Mouse (Mus musculus) gastrocnemius, postnatal 4 days (tissue): ENCODE measurements at regions not wholly inside any gene's neighbourhood (a gene's known extent, or its start where the extent isn't known, plus 50 kb on each side); places are given as distances from the start of the nearest gene placed in this dataset.

Experiments
- DNase-seq, 2 experiments: peaks; one replicate each; pipeline ENCODE4 v3.0.0; 2021 to 2022; ENCODE audit warnings: low spot score in 2 of 2, mixed read lengths in 2 of 2

DNA sequence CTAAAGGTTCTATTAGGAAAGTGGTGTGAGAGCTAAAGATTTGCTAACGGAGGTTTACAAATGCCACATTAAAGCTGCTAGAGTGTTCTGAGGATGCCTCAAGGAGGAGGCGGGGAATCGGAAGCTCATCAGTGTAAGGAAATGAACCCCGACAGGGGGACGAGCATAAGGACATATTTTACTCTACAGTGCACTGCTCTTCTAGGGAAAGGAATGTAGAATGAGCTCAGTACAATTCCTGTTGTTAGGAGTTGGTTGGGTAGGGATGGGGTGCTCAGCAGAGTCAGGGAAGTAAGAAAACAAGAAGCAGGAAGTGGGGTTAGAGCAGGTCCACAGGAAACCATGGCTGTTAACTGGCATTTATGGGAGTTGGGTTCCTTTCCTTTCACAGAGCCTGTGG lies 54.6 kb downstream of the Mex3b start:
- DNase-seq: no peak

DNA sequence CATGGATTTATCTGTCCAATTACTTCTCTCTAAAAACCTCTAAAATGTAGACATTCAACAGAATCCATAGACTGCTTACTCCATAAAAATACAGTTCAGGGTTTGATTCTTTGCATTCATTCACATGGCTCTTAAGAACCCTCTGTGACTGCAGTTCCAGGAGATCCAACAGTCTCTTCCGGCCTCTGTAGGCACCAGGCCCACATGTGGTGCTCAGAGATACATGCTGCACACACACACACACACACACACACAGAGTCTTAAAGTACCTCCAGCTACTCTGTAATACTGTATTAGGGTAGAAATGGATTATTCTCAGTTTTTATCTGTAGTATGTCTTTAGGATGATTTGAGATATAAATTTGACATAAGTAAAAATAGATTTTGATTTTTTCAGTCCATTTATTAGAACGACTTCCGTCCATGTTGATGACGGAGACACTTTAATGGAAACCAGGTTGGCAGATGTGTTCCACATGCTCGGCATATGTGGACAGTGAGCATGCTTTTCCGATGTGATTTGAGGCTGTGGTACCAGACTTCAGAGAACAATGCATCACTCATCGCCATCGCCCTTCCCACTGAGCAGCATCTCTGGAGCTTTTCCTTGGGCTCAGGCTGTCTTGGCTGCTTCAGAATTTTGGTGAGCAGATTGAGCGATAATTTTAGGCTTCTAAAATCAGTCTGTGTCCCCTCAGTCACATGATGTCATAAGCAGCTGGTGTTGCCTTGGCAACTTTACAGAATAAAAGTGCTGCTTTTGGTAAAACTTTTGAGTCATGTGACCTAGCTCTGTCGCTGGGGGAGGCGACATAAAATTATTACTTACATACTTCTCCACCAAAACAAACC lies 56.3 kb downstream of the Mex3b start:
- peak in 1 of 2 experiments; percentile 10 for DNase-seq

DNA sequence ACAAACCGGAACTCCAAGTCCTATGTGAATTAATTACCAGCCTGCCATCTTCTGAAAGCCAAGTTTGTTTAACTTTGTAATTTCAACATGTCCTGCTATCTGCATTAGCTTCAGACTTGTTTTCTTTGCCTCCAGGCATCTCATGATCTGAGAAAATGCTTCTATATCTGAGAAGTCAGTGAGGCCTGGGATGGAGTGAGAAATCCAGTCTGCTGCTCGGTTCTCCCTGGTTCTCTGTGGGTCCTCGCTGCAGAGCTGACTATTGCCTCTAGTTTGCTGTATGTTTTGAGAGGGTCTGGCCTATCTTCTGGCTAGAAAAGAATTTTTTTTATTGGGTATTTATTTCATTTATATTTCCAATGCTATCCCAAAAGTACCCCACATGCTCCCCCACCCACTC lies 57.0 kb downstream of the Mex3b start:
- no peak for DNase-seq

DNA sequence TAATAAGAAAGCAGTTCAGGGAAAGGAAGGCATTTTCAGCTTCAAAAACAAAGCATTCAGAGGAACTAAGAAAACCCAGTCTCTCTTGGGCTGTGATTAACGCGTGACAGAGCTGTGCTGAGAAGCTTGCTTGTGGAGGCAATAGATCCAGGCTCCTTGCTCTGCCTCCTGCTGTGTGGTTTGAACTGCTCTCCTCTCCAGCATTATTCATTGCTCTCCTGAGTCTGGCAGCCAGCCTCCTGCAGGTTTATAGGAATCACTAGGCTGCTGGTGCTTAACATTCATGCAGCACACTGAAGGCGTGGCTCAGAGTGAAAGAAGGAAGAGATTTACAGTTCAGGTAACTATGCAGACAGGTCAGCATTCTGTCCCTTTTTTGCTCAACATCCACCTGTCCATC lies 71.2 kb downstream of the Mex3b start:
- no peak for DNase-seq

DNA sequence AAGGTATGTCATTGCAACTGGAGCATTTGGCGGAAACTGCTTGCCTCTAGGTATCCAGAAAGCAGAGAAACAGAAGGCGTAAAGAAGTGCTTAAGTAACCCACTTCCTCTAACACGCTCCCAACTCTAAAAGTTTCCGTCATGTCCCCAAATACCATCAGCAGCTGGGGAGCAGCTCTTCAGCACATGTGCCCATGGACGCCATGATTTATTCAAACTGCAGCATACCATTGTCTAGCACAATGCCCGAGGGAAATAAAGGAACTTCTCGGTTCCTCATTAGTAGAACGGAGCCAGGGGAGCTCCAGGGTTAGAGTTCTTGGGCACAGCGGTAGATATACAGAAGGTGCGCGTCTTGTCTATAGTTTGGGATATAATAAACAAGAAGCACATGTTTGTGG lies 72.4 kb downstream of the Mex3b start:
- no peak for DNase-seq

DNA sequence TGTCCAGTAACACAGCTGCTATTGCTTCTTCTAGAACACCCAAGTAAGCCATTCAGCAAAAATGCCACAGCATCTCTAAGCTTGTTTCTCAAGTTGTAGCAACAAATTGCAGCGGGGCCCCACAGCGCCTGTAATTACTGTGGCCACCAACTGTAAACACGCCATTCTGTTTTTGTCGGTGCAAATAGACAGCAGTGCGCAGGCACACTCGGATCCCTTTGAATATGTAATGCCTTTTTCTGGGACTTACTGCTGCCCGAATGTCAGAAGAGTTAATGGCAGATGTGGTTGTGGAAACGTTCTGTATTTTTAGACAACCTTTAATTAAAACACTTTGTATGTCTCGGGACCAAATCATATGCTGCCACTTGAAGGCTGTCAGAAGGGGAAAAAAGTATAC lies 76.2 kb downstream of the Mex3b start:
- no peak for DNase-seq

DNA sequence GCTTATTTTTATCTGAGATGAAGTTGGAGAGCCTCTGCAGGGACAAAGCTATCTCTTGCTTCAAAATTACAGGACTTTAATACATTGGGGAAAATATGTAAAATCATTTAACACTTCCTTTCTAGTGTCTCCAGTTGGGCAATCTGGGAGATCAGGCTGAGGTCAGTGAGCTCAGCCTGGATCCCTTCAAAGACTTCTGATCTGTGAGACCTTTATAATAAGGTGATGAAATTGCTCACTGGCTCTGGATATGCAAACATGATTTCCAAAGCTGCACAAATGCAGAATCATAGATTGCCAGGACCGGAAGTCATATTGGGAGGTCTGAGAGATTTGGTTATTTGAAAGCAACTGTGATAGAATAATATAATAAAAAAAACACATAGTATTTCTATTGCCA lies 76.7 kb downstream of the Mex3b start:
- no peak for DNase-seq

DNA sequence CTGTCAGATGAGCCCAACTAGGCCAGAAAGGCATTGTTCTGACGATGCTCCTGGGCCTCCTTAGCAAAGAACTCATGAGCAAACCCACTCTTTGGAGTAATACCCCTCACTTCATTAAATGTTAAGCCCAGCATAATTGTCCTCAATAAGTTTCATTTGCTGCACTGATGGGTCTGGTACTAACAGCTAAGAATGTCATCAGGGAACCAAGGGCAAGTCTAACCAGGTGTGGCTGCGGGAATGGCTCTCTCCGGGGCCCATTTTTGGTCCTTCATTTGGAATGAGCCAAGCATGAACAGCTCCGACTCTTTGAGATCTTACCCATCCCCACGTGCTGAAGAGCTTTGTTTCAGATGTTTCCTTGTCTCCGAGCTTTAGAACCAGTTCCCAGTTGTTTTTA lies 82.2 kb downstream of the Mex3b start:
- no peak for DNase-seq

DNA sequence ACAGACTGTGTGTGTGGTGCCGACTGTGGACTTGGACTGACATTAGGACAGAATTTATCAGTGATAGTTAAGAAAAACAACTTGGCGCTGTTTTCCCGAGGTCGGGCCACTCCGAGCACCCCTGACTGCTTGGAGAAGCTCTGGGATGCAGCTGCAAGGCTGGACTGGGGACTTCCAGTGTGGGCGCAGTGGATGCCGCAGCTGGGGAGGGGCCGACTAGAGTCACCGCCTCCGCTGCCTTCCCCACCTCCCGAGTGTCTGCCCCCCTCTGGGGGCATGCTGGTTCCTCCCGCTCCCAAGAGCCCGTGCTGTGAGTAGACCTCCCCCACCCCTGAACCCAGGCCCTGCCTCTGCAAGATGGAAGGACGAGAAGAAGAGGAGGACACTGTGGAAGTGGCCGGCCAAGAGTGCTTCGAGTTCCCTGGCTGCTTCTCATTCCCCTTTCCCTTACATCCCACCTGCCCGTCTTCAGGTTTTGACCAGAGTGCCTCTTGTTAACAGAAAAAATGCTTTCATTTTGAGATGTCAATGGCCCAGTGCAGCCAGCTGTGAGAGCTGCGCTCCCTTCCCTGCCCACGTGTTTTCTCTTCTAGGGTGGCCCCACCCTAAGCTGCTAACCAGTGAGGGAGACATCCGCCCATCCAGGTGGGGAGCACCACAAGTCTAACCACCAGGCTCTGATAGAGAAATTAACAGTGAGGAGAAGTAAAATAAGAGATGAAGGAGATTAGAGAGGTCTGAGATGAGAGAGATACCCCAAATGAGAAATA lies 90.3 kb downstream of the Mex3b start:
- no peak for DNase-seq

DNA sequence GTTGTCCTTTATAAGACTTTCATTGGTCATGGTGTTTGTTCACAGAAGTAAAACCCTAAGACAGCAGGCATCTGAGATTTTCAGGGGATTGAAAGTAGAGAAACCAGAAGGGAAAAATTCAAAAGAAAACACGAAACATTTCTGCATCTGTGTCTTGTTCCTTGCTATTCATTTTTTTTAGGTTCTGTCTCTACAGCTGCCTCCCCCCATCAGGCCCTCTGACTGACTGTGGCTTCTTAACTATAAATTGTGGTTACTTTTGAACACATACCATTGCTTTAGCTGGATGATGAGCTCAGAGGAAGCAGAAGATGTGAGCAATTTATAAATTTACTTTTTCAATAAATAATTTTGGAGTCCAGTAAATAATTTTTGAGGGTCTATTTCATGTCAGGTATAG lies 103.5 kb downstream of the Mex3b start:
- DNase-seq: no peak

DNA sequence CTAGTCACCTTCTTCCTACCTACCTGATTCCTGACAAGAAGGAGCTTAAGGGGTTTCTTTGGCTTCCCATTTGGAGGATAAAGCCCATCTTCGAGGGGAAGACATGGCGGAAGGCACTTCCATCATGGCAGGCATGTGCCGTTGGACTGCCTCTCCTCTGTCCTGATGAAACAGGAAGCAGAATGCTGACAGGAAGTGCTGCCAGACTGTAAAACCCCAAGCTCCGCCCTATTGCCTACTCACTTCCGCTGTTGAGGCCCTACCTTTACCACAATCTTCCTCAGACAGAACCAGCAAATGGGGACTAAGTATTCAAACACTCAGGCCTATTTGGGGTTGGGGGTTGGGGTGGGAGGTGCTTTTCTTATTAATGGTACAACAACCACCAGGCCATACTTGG lies 104.1 kb downstream of the Mex3b start:
- no peak for DNase-seq

DNA sequence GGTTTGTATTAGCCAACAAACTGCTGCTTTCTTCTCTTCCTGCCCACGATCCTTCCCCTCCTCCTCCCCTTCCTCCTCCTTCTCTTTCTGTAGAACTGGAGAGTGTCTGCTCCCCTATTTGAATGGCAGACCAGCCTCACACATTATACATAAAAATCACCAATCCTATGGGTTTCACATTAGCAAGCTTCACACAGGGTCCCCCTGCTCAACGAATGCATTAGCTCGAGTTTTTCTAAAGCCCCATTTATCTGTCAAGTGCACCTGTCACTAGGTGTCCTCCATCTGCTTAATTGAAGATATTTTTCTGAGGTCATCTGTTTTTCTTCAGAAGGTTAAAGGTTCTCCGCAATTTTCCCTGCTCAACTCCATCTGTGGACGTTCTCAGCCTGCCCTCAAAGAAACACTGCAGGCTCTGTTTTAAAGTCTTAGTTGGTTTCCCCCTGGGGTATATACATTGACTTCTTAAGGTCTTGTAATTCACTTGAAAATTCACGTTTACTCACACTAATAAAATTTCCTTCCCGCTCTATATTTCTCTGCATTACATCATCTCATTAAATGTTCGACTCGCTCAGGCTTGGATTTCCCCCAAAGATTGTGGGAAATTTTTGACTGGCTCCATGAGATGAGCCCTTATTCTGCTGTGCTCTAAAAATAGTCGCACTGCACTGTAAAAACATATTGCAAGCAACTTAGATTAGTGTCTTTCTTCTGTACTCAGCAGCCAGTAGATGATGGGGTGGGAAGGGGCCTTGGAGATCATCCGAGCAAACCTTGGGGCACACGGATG lies 105.3 kb downstream of the Mex3b start:
- DNase-seq: no peak

DNA sequence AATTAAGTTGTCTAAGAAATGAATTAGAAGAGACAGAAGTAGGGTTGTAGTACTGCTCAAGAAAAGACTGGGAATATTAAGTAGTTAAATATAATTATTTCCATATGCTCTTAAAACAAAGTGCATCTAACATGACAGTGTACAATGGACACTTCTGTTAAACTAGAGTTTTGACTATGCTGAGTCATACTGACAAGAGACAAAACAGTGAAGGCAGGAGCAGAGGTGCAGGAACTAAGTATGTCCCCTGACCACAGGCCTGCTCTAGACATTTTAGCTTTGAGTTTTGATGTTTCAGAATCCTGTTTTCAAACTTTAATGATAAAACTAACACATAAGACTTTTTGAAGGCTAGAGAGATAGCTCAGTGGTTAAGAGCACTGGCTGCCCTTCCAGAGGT lies 123.6 kb downstream of the Mex3b start:
- DNase-seq: no peak

DNA sequence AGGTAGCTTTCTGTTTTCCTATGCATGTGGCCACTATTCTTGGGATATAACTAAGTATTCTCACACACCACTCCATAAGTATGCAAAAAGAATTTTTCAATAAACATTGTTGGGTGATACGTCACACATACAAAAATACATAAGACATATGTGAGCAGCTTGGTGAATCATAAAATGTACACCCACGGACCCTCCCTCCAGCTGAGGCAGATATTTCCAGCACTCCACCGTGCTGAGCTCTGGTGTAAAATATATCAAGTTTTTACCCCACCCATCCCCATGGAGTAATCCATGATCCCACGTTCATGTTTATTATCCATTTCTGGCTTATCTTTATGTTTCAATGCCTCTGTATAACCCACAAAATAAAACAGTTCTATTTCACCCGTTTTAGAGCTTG lies 126.0 kb downstream of the Mex3b start:
- DNase-seq: no peak

DNA sequence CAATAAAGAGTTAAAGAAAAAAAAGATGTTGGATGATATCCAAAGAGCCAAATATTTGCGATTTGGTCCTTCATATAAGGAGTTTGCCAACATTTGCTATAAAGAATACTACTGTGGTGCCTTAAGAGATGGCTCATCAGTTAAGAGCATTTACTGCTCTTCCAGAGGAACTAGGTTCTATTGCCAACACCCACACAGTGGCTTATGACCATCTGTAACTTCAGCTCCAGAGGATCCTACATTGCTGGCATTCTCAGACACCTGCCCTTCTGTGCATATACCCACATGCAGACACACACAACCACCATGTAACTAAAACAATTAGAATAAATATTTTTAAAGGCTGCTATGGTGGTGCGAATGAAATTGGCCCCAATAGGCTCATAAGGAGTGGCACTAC lies 131.7 kb downstream of the Mex3b start:
- DNase-seq: no peak

DNA sequence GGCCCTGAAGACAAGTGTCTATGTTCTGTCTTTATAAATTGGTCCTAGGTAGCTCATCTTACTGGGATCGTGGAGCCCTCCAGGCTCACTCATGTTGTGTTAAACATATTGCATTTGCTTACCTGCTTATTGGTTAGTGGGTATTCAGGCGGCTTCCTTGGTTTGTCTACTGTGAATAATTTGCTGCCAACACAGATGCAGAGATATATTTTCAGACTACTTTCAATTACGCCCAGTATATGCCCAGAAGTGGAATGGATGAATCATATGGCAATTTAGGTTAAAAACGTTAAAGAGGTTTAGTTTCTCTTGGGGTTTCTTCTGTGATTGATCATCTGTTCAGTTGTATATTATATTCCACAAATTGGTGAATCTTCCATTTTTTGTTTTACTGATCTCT lies 140.4 kb downstream of the Mex3b start:
- DNase-seq: no peak

DNA sequence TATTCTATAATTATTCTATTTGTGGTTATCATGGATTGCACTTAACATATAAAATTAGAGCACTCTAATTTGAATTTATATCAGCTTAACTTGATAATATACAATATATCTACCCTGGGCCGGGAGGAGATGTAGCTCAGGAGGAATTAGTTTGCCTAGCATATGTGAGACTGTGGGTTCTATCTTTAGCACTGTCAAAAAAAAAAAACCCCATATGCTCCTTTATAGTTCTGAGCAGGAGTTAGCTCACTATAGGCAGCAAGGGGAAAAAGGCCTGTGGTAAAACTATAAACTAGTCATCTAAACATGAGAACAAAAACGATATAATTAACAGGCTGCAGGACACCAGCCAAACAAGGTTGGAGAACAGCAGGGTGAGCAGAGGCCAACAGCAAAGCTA lies 145.0 kb downstream of the Mex3b start:
- no peak for DNase-seq

DNA sequence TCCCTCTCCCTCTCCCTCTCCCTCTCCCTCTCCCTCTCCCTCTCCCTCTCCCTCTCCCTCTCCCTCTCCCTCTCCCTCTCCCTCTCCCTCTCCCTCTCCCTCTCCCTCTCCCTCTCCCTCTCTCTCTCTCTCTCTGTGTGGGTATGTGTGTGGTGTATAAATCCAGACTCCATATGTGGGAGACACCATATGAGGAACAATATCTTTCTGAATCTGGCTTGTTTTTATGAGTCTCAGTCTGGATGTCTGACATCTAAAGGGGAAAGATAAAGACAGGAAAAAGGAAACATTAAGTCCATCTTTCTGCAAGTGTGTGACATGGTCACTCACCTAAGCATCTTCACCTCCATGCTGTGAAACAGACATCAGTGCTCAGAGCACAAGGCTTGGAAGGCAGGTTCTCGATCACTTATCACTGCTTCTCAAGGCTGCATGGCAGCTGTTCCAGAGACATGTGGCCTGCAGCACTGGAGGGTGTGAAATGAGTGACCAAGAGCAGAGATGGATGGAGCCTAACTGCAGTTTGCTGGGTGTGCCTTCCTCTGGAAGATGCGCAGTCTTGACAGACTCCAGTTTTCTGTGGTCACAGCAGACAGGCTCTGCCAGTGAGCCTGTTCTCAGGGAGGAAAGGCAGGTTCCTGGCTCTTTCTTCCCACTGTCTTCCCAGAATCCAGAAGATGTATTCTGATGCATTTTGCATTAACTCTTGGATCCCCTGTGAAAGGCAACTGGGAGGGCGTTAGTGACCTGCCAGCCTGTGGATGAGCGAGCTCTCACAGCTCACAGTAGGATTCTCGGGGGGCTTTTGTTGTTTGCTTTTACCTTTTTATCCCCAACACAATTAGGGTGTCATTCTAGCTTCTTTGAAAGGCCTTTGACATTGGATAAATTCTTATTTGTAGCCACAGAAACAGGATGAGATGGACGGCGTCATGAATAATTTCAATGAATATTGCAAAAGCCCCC lies 147.9 kb downstream of the Mex3b start:
- no peak for DNase-seq

DNA sequence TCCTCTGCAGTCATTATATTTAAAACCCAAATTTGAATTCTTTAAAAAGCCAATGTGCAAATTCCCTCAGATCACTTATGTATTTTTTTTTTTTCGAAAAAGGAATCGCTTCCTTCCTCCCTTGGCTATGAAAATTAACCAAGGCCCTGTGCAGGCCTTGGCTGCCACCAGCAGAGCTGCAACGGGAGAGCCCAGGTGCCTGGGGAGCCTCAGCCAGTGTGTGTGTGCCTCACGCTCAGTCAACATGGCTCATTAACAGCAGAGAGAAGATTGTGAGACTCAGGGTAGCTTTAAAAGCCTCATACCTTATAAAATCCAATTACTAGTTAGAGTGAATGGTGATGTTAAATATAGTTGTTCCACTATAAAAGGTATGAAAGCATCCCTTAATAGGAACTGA lies 148.6 kb downstream of the Mex3b start:
- DNase-seq: no peak

DNA sequence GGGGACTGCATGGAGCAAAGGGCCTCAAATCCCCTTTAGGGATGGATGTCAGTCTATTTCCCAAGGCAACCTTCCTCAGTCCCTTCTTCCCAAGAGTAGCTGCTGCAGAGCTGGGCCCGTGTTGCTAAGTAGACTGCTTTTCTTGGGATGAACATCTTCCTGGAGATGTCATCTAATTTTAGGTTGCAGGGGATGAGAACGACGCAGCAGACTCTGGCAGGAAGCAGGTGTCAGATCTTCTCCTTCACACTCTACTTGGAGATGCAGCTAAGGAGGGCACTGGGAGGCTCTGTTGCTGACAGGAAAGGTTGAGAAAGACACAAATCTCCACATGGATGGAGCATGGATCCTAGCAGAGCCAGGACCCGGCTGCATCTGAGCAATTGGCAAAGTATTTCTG lies 149.4 kb downstream of the Mex3b start:
- DNase-seq: no peak

DNA sequence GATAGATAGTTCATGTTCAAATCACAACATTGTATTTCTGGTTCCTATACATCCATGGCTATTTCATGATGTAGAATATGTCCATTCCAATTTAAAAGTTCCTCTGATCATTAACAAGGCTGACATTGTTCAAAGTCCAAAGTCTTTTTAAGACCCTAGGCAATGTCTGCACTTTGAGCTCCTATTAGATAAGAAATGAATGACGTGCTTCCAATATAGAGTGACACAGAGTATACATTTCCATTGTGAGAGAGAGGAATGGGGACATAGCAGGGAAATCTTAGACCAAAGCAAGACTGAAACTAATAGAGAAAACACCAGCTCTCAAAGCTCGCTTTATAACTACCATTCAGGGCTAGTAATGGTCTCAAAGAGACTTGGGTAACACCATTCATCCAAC lies 153.5 kb downstream of the Mex3b start:
- no peak for DNase-seq
